Mouse (Mus musculus): ENCODE measurements around the gene Gpr31b.
"Not testable (repeated sequence)": the region's sequence is repeated elsewhere in the genome, so short reads cannot be mapped to it uniquely, and the experiment has no call there.

Gpr31b gene

DNA sequence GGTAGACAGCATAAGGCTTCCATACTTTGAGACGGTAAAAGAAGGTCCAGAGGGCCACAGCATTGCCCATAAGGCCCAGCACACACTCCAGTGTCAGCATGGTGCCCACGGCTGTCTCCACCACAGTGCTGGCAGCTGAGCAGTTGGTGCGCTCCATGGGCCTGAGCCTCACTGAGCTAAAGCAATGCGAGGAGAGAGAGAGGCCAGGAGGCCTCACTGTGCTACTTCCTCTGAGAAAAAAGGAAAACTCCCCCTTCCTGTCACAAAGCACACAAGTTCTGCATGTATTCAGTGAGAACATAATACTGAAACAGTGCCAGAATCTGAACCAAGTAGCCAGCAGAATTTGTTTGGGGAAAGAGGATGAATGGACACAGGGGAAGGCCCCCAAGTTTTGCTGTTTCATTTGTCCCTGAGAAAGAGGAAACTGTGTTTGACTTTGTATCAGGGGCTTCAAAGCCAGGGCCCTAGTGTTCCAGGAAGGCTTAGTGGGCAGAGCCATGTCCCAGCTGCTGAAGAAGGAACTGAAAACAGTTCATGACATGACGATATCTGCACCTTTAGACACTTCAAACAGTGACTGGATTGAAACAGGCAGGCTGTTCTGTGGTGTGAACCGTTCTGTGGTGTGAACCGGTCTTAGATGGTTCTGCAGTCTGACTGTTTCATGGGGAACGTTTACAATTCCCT lies at the start of gene Gpr31b:
Gene Gpr31b, minus strand, starts transcription at position 173 of the 690 bp plus-strand sequence.
- POLR2A ChIA-PET, CTCF ChIA-PET: not testable (repeated sequence)

- CTCF ChIA-PET, POLR2A ChIA-PET: not testable (repeated sequence)
Observed at GRCm38 (mm10) chr17:13092960-13093359, 40.9 kb upstream of the Gpr31b start.

DNA sequence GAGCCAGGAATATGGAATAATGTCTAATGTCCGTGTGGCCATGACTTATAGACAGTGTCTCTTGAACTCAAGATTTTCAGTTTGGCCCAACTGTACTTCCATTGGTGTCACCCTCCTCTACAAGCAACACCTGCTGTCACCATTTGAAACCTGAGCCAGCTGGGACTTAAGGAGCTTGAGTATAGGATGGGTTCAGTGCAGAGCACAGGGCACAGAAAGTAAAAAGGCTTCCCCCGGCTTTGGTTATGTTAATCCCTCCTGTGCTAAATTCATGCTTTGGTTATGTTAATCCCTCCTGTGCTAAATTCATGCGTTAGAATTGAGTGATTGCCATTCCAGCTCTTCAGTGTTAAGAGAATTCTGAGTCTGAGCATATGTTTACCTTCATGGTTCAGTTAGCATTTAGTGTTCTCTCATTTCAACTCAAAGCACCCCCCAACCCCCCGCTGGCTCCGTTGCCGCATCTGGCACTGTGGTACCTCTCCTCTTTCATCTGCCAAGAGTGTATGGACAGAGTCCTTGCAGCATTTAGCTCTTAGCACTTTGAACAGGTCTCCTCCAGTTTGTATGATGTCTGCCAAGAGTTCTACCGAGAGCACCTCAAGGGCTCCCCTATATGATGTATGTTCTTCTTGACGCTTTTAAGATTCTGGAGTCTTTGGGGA lies 40.1 kb upstream of the Gpr31b start:
- CTCF ChIA-PET, POLR2A ChIA-PET: not testable (repeated sequence)

DNA sequence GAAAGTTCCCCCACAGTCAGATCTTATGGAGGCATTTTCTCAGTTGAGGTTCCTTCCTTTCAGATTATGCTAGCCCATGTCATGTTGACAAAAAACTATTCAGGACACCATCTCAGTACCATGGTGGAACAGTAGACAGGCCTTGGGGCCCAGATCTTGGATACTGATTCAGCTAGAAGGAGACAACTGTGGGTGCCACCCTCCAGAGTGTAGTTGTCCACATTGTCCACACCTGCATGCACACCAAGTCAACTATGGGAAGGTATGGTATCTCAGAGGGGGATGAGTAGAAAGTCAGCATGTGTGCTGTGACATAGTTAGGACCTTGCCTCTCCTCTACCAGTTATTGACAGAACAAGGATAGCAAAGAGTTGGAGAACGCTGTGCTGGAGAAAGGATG lies 39.4 kb upstream of the Gpr31b start:
- POLR2A ChIA-PET, CTCF ChIA-PET: not testable (repeated sequence)

- CTCF ChIA-PET, POLR2A ChIA-PET: not testable (repeated sequence)
Observed at GRCm38 (mm10) chr17:13069227-13069626, 17.1 kb upstream of the Gpr31b start.

DNA sequence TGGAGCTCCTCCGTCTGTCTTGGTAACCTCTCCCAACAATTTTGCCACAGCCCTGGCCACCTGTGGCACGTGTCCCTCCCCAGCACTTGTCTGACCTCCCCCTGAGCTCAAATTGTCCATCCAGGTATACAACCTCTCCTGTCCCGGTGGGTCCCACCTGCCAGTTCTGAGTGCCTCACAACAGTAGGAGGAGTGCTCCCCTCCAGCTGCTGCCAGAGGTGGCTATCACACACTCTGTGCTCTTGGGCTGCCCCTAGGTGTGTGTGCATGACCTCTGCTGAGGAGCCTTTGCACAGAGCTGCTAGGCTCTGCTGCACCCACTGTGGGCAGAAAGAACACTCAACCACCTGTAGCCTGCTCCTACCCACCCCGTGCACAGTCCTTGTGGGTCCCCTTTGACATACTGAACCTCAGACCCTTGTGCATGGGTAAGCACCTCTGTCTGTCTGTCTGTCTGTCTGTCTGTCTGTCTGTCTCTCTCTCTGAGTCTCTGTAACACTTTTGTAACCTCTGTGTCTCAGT lies 15.8 kb upstream of the Gpr31b start:
- POLR2A ChIA-PET, CTCF ChIA-PET: not testable (repeated sequence)

GRCm38 (mm10) chr17:13062882-13063281 lies 10.8 kb upstream of the Gpr31b start:
- POLR2A ChIA-PET = not testable (repeated sequence)
- CTCF ChIA-PET = interaction anchor here in 1 of 4 experiments (0.6 kb wide), 1 partner anchor 153 kb away, joined by 5 read pairs; no protein-coding TSS in a partner anchor

GRCm38 (mm10) chr17:13060804-13061203 lies 8.7 kb upstream of the Gpr31b start, which contains the start of gene Tcp10b:
Gene Tcp10b, plus strand, starts transcription at chr17:13061104.
- POLR2A ChIA-PET, CTCF ChIA-PET: not testable (repeated sequence)

- CTCF ChIA-PET = not testable (repeated sequence)
- POLR2A ChIA-PET = interaction anchor here in 2 of 4 experiments (0.7 to 1.3 kb wide), 3 partner anchors 128 to 614 kb away, joined by 3 to 5 read pairs (median 3); partner anchors contain the start of gene Tcp1 (in 1 of the 2)
Observed at GRCm38 (mm10) chr17:13043846-13044673, 8.0 kb downstream of the Gpr31b start.

DNA sequence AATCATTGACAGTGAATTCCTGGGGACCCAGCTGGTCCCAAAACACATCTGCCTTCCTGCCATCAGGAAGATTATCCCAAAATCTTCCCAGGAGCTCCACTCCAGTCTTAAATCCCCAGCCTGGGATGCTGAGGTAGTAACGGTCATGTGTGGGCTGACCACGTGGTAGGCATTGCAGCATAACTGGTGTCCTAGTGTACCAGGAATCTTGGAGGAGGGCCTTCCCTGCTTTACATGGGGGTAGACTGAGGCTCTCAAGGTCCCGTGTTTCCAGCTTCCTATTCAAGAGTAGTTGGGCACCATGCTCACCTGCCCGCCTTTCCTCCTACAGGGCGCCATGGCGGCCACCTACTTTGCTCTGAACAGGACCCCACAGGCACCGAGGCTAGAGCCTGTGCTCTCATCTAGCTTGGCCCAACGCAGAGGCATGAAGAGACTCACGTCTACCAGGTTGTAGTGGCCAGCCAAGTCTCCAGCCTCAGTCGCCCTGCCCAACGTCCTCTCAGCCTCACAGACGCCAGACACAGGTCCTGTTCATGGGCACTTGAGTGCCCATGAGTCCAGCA lies 15.4 kb downstream of the Gpr31b start:
- CTCF ChIA-PET, POLR2A ChIA-PET: not testable (repeated sequence)

GRCm38 (mm10) chr17:13013316-13013715 lies 38.8 kb downstream of the Gpr31b start:
- POLR2A ChIA-PET = interaction anchor here in 3 of 4 experiments (0.9 to 5.0 kb wide), 11 partner anchors 8 to 97 kb away, joined by 3 to 27 read pairs (median 4); partner anchors contain the start of genes Acat2 (in 1 of the 3) and Mrpl18 (in 1 of the 3)
- CTCF ChIA-PET = interaction anchor here in 1 of 4 experiments (0.6 kb wide), 1 partner anchor 211 kb away, joined by 7 read pairs; no protein-coding TSS in a partner anchor

GRCm38 (mm10) chr17:13009887-13010286 lies 42.2 kb downstream of the Gpr31b start:
- CTCF ChIA-PET = interaction anchor here in 2 of 4 experiments (1.0 to 1.6 kb wide), 3 partner anchors 13 to 94 kb away, joined by 3 to 6 read pairs (median 3); partner anchors contain the start of genes Acat2 (in 1 of the 2), Mrpl18 (in 1 of the 2) and Tcp1 (in 1 of the 2)
- POLR2A ChIA-PET = interaction anchor here (0.6 to 7.2 kb wide), 13 partner anchors 11 to 94 kb away, joined by 3 to 173 read pairs (median 17); partner anchors contain the start of genes Acat2 (in 2 of the 4), Mrpl18 (in 2 of the 4), Tcp1 (in 2 of the 4) and Wtap (in 1 of the 4)

DNA sequence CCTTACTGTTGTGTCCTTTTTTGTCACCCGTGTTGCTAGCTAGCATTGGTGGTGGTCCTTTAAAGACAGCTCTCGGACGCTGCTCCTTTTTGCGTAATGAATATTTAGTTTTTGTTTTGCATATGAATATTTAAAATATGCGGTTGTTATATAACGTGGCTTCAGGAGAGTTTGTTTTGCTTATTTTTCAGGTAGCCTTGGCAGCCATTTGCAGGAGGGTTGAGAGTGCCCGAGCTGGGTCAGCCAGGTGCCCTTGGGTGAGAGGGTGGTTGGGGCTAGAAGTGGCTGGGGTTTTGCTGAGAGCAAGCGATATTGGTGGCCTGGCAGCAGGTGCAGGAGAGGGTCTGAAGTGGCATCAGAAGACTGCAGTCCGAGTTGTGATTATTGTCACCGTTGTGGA lies 43.6 kb downstream of the Gpr31b start:
- ChIA-PET POLR2A (interaction anchor here (0.5 to 7.2 kb wide), 18 partner anchors 10 to 753 kb away, joined by 3 to 173 read pairs (median 8); partner anchors contain the start of genes Mrpl18 (in 3 of the 4), Tcp1 (in 3 of the 4), Acat2 (in 2 of the 4) and Tcte2 (in 1 of the 4)), CTCF (interaction anchor here in 2 of 4 experiments (0.7 to 2.0 kb wide), 3 partner anchors 20 to 150 kb away, joined by 3 to 7 read pairs (median 4); no protein-coding TSS in a partner anchor)

DNA sequence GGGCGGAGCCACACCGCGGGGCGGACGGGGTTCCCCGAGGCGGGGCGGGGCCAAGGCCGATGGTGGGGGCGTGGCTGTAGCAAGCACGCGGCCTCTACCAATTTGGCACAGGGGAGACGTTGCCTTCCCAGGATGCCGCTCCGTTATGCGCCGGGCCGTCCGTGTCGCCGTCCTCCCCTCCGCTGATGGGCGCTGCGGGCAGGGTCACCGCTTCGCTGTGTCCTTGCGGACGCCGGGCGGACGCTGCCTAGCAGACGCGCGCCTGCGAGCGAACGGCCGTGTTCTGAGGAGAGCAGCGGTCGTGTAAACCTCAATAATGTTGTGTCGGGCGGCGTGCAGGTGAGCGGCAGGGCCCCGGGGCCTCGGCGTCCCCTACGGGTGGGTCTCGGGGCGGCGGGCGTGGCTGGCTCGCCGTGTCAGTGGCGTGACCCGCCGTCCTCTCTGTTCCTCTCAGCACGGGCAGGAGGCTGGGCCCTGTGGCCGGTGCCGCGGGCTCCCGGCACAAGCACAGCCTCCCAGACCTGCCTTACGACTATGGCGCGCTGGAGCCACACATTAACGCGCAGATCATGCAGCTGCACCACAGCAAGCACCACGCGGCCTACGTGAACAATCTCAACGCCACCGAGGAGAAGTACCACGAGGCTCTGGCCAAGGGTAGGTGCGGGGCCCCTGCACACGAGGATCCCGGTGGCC lies 44.2 kb downstream of the Gpr31b start:
- POLR2A ChIA-PET = interaction anchor here (0.5 to 7.2 kb wide), 34 partner anchors 8 to 1195 kb away, joined by 3 to 173 read pairs (median 4); partner anchors contain the start of genes Acat2 (in 3 of the 4), Mrpl18 (in 3 of the 4), Tcp1 (in 3 of the 4) and Pnldc1 (in 2 of the 4)
- CTCF ChIA-PET = interaction anchor here in 1 of 4 experiments (1.0 to 2.0 kb wide), 2 partner anchors 11 to 19 kb away, joined by 4 to 7 read pairs; no protein-coding TSS in a partner anchor

GRCm38 (mm10) chr17:13006984-13007383 lies 45.1 kb downstream of the Gpr31b start:
- POLR2A ChIA-PET = interaction anchor here (0.5 to 7.2 kb wide), 29 partner anchors 8 to 1196 kb away, joined by 3 to 173 read pairs (median 5); partner anchors contain the start of genes Acat2 (in 3 of the 4), Mrpl18 (in 3 of the 4), Pnldc1 (in 2 of the 4) and Tcp1 (in 2 of the 4)
- CTCF ChIA-PET = interaction anchor here in 1 of 4 experiments (1.0 to 2.0 kb wide), 2 partner anchors 10 to 18 kb away, joined by 4 to 7 read pairs; no protein-coding TSS in a partner anchor

- CTCF ChIA-PET = not testable (repeated sequence)
- POLR2A ChIA-PET = interaction anchor here in 3 of 4 experiments (0.7 to 7.2 kb wide), 17 partner anchors 8 to 677 kb away, joined by 3 to 173 read pairs (median 12); partner anchors contain the start of genes Mrpl18 (in 3 of the 3), Acat2 (in 2 of the 3), Tcp1 (in 2 of the 3) and Pnldc1 (in 1 of the 3)
Observed at GRCm38 (mm10) chr17:13006546-13006945, 45.5 kb downstream of the Gpr31b start, which contains the start of gene Sod2. Gene Sod2, plus strand, starts transcription at chr17:13006846.

DNA sequence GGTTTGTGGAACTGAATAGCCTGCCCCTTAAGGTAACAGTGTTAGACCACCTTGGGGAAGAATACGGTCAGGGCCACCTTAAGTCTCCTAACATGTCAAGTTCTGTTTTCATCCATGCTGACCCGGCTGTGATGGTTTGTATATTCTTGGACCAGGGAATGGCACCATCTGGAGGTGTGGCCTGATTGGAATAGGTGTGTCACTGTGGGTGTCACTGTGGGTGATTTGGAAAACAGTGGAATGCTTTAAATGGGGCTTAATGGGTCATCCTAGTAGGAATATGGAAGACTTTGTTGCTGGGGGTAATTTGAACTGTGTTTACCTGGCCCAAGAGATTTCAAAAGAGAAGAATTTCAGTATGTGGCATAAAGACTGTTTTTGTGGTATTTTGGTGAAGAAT lies 47.7 kb downstream of the Gpr31b start:
- CTCF ChIA-PET = not testable (repeated sequence)
- POLR2A ChIA-PET = interaction anchor here in 3 of 4 experiments (0.9 to 7.2 kb wide), 8 partner anchors 7 to 87 kb away, joined by 3 to 173 read pairs (median 37); partner anchors contain the start of genes Mrpl18 (in 1 of the 3), Tcp1 (in 1 of the 3) and Wtap (in 1 of the 3)
